Mouse (Mus musculus) mature B cell (primary cell): ENCODE results near the gene Fgfr2.

Experiments
- in situ Hi-C: fragments of 300-500 bp; cut with MboI; formaldehyde crosslinking; loops from 2 replicates; pipeline ENCODE4 v1.14.3; 2019

Fgfr2 gene

GRCm38 (mm10) chr7:130659129-130659528, 2464.0 kb downstream of the Fgfr2 start:
- in situ Hi-C loops, result no loop called here

GRCm38 (mm10) chr7:130657751-130658150, 2465.4 kb downstream of the Fgfr2 start:
- in situ Hi-C loops, result no loop called here

GRCm38 (mm10) chr7:130656965-130657364, 2466.2 kb downstream of the Fgfr2 start:
- in situ Hi-C loops, result no loop called here

GRCm38 (mm10) chr7:130654562-130654961, 2468.6 kb downstream of the Fgfr2 start:
- in situ Hi-C loops, result no loop called here

GRCm38 (mm10) chr7:130653036-130653555, 2470.1 kb downstream of the Fgfr2 start:
- in situ Hi-C loops, result no loop called here

GRCm38 (mm10) chr7:130650621-130651020, 2472.5 kb downstream of the Fgfr2 start:
- in situ Hi-C loops, result no loop called here

GRCm38 (mm10) chr7:130649257-130649656, 2473.9 kb downstream of the Fgfr2 start:
- in situ Hi-C loops, result no loop called here

GRCm38 (mm10) chr7:130648061-130648460, 2475.1 kb downstream of the Fgfr2 start:
- in situ Hi-C loops, result no loop called here

- in situ Hi-C loops, result no loop called here
Measured at GRCm38 (mm10) chr7:130646762-130647139, 2476.4 kb downstream of the Fgfr2 start.

GRCm38 (mm10) chr7:130645994-130646761, 2477.0 kb downstream of the Fgfr2 start:
- in situ Hi-C loops, result no loop called here

- in situ Hi-C loops, result no loop called here
Measured at GRCm38 (mm10) chr7:130645332-130645993, 2477.7 kb downstream of the Fgfr2 start.

- in situ Hi-C loops, result no loop called here
Measured at GRCm38 (mm10) chr7:130640681-130641080, 2482.5 kb downstream of the Fgfr2 start.

- in situ Hi-C loops, result no loop called here
Measured at GRCm38 (mm10) chr7:130637811-130638210, 2485.3 kb downstream of the Fgfr2 start.

- in situ Hi-C loops, result no loop called here
Measured at GRCm38 (mm10) chr7:130636902-130637301, 2486.2 kb downstream of the Fgfr2 start.

- in situ Hi-C loops, result no loop called here
Measured at GRCm38 (mm10) chr7:130636274-130636673, 2486.9 kb downstream of the Fgfr2 start.

GRCm38 (mm10) chr7:130635212-130635611, 2487.9 kb downstream of the Fgfr2 start:
- in situ Hi-C loops, result no loop called here

GRCm38 (mm10) chr7:130634259-130634871, 2488.8 kb downstream of the Fgfr2 start:
- in situ Hi-C loops, result no loop called here

- in situ Hi-C loops, result no loop called here
Measured at GRCm38 (mm10) chr7:130632379-130632732, 2490.8 kb downstream of the Fgfr2 start.

GRCm38 (mm10) chr7:130631553-130632378, 2491.4 kb downstream of the Fgfr2 start:
- in situ Hi-C loops, result no loop called here

GRCm38 (mm10) chr7:130630956-130631355, 2492.2 kb downstream of the Fgfr2 start:
- in situ Hi-C loops, result no loop called here

GRCm38 (mm10) chr7:130629999-130630398, 2493.2 kb downstream of the Fgfr2 start:
- in situ Hi-C loops, result no loop called here

- in situ Hi-C loops, result no loop called here
Measured at GRCm38 (mm10) chr7:130628601-130629000, 2494.5 kb downstream of the Fgfr2 start.
